Mouse (Mus musculus) brain, embryonic 14.5 days (tissue): ENCODE measurements around the gene Lipc. TPM values are rescaled to one million over a fixed set of nuclear protein-coding genes. Genes with fewer than 3 reads are reported as not detected.
"Not testable (repeated sequence)": the region's sequence is repeated elsewhere in the genome, so short reads cannot be mapped to it uniquely, and the experiment has no call there.

ENCODE experiments used
- DNase-seq: peaks from one replicate; pipeline ENCODE4 v3.0.0-alpha.2; 2011; ENCODE audit warnings: low read depth
- CTCF ChIP-seq: fragments of 200-500 bp; IDR thresholded peaks from 2 replicates; pipeline ENCODE4 v1.5.1; 2012; ENCODE audit warnings: inconsistent platforms, mild to moderate bottlenecking, moderate library complexity, borderline replicate concordance; ENCODE audit not compliant: insufficient read depth, insufficient read length; ENCODE audit errors: extremely low read depth
- POLR2A ChIP-seq: fragments of 200-500 bp; IDR thresholded peaks from 2 replicates; pipeline ENCODE4 v1.6.1; 2012; ENCODE audit warnings: mild to moderate bottlenecking, inconsistent platforms, borderline replicate concordance; ENCODE audit not compliant: poor library complexity, insufficient read depth, insufficient read length, severe bottlenecking; ENCODE audit errors: extremely low read depth
- polyA plus RNA-seq: library from polyadenylated mRNA; depleted of rRNA; stranded (reverse); fragments of >200 nt; gene quantifications from 2 replicates; pipeline ENCODE4 v1.2.3, GENCODE M21; 2012

The Lipc gene
- polyA plus RNA-seq, 1 experiment = 0.16 TPM

GRCm38 (mm10) chr9:70872675-70873074 lies 79.4 kb downstream of the Lipc start:
- no peak for TF ChIP-seq CTCF
- TF ChIP-seq POLR2A = no peak
- no peak for DNase-seq

GRCm38 (mm10) chr9:70870326-70870725 lies 81.7 kb downstream of the Lipc start:
- TF ChIP-seq CTCF (no peak), POLR2A (no peak)
- DNase-seq = no peak

- TF ChIP-seq CTCF (no peak), POLR2A (no peak)
- no peak for DNase-seq
Observed at GRCm38 (mm10) chr9:70869169-70869873, 82.7 kb downstream of the Lipc start.

GRCm38 (mm10) chr9:70867381-70867780 lies 84.6 kb downstream of the Lipc start:
- no peak for DNase-seq
- TF ChIP-seq CTCF = no peak
- TF ChIP-seq POLR2A = no peak

GRCm38 (mm10) chr9:70864039-70864438 lies 88.0 kb downstream of the Lipc start:
- TF ChIP-seq POLR2A = no peak
- no peak for TF ChIP-seq CTCF
- DNase-seq = no peak

- DNase-seq = peak; percentile 27
- TF ChIP-seq CTCF (no peak), POLR2A (no peak)
Observed at GRCm38 (mm10) chr9:70863299-70863698, 88.7 kb downstream of the Lipc start.

- no peak for TF ChIP-seq CTCF
- DNase-seq = peak; percentile 40
Observed at GRCm38 (mm10) chr9:70859233-70859632, 92.8 kb downstream of the Lipc start.

GRCm38 (mm10) chr9:70855868-70856267 lies 96.2 kb downstream of the Lipc start:
- DNase-seq = peak; percentile 67
- TF ChIP-seq CTCF (no peak), POLR2A (no peak)

GRCm38 (mm10) chr9:70854950-70855349 lies 97.1 kb downstream of the Lipc start:
- TF ChIP-seq CTCF (no peak), POLR2A (no peak)
- DNase-seq = no peak

- DNase-seq = not testable (repeated sequence)
Observed at GRCm38 (mm10) chr9:70853081-70853480, 98.9 kb downstream of the Lipc start.

- no peak for TF ChIP-seq POLR2A
- no peak for TF ChIP-seq CTCF
- DNase-seq = peak; percentile 42
Observed at GRCm38 (mm10) chr9:70851533-70851932, 100.5 kb downstream of the Lipc start.

GRCm38 (mm10) chr9:70848135-70848770 lies 103.8 kb downstream of the Lipc start:
- TF ChIP-seq POLR2A (no peak), CTCF (no peak)
- DNase-seq = peak; percentile 78
